Mouse (Mus musculus) forebrain, embryonic 16.5 days (tissue): ENCODE measurements at regions not wholly inside any gene's neighbourhood (a gene's known extent, or its start where the extent isn't known, plus 50 kb on each side); places are given as distances from the start of the nearest gene placed in this dataset.

Experiments
- ATAC-seq: fragments of 200-750 bp; cut with Nextera tagmentation; 2 replicates; pipeline ENCODE4 v1.8.0; 2017; ENCODE audit warnings: mild to moderate bottlenecking, moderate library complexity
- H3K27ac ChIP-seq: fragments of 300-500 bp; sonication (generic); 2 replicates; pipeline ENCODE4 v1.5.1; 2014; ENCODE audit warnings: low read length, control low read depth
- H3K27me3 ChIP-seq: fragments of 300-500 bp; sonication (generic); replicated peaks from 2 replicates; pipeline ENCODE4 v1.6.1; 2014; ENCODE audit warnings: low read length; ENCODE audit not compliant: control insufficient read depth, insufficient read depth
- H3K36me3 ChIP-seq: fragments of 300-500 bp; sonication (generic); 2 replicates; pipeline ENCODE4 v1.6.1; 2014; ENCODE audit not compliant: control insufficient read depth, insufficient read depth
- H3K4me1 ChIP-seq: fragments of 300-500 bp; sonication (generic); replicated peaks from 2 replicates; pipeline ENCODE4 v1.6.1; 2014; ENCODE audit warnings: low read length; ENCODE audit not compliant: control insufficient read depth, insufficient read depth
- H3K4me2 ChIP-seq: fragments of 300-500 bp; sonication (generic); 2 replicates; pipeline ENCODE4 v1.6.1; 2014; ENCODE audit warnings: mild to moderate bottlenecking, low read length, control low read depth
- H3K4me3 ChIP-seq: fragments of 300-500 bp; sonication (generic); replicated peaks from 2 replicates; pipeline ENCODE4 v1.5.1; 2014; ENCODE audit warnings: mild to moderate bottlenecking, low read length, control low read depth
- H3K9ac ChIP-seq: fragments of 300-500 bp; sonication (generic); replicated peaks from 2 replicates; pipeline ENCODE4 v1.6.1; 2014; ENCODE audit warnings: low read depth, low read length, control low read depth
- H3K9me3 ChIP-seq: fragments of 300-500 bp; sonication (generic); 2 replicates; pipeline ENCODE4 v1.6.1; 2016; ENCODE audit warnings: low read length; ENCODE audit not compliant: control insufficient read depth
- WGBS: fragments of 180-500 bp; shearing (Covaris S2); extraction: QIAGEN DNeasy Blood & Tissue Kit; methylation state at CpG from one replicate; pipeline ENCODE4 v1.1.7; 2014; 5-methylcytosine and 5-hydroxymethylcytosine counted together

GRCm38 (mm10) chr5:116889224-116889623 is 226.7 kb downstream of the Suds3 start:
- H3K4me3 ChIP-seq, result no peak overlapping the region

GRCm38 (mm10) chr5:116886181-116887136 is 229.5 kb downstream of the Suds3 start:
- H3K27ac ChIP-seq, result peak overlapping the region; percentile 77
- H3K9ac ChIP-seq, result no peak overlapping the region
- H3K27me3 ChIP-seq, result no peaks in the 10 kb centered on the region
- WGBS, result 36% methylated on average over 23 of the region's 23 CpGs
- H3K4me3 ChIP-seq, result no peak overlapping the region
- H3K9me3 ChIP-seq, result no peaks in the 10 kb centered on the region
- no peak overlapping the region for H3K4me2 ChIP-seq
- peaks cover 10% of the 10 kb centered on the region for H3K4me1 ChIP-seq
- no peaks in the 10 kb centered on the region for H3K36me3 ChIP-seq
- ATAC-seq, result peak; percentile 86

More at GRCm38 (mm10) chr5:116889224-116889623, 226.7 kb downstream of the Suds3 start:
- no peak for ATAC-seq
- WGBS, result 68% methylated on average over 12 of the region's 12 CpGs
- H3K9me3 ChIP-seq, result no peaks in the 10 kb centered on the region
- H3K9ac ChIP-seq, result no peak overlapping the region
- no peaks in the 10 kb centered on the region for H3K27me3 ChIP-seq
- peaks cover 10% of the 10 kb centered on the region for H3K4me1 ChIP-seq
- H3K27ac ChIP-seq, result no peak overlapping the region
- H3K36me3 ChIP-seq, result no peaks in the 10 kb centered on the region
- no peak overlapping the region for H3K4me2 ChIP-seq

GRCm38 (mm10) chr5:116879761-116880160 is 236.2 kb downstream of the Suds3 start:
- H3K27ac ChIP-seq, result no peak overlapping the region
- WGBS, result 70% methylated on average over 2 of the region's 2 CpGs
- no peaks in the 10 kb centered on the region for H3K4me1 ChIP-seq
- no peak for ATAC-seq
- no peak overlapping the region for H3K9ac ChIP-seq
- no peak overlapping the region for H3K4me3 ChIP-seq
- no peaks in the 10 kb centered on the region for H3K27me3 ChIP-seq
- H3K4me2 ChIP-seq, result no peak overlapping the region
- no peaks in the 10 kb centered on the region for H3K9me3 ChIP-seq
- H3K36me3 ChIP-seq, result no peaks in the 10 kb centered on the region

GRCm38 (mm10) chr5:116874941-116875340 is 241.0 kb downstream of the Suds3 start:
- no peaks in the 10 kb centered on the region for H3K4me1 ChIP-seq
- ATAC-seq, result no peak
- WGBS, result 80% methylated on average over 2 of the region's 2 CpGs
- no peak overlapping the region for H3K9ac ChIP-seq
- no peak overlapping the region for H3K4me2 ChIP-seq
- no peaks in the 10 kb centered on the region for H3K9me3 ChIP-seq
- H3K36me3 ChIP-seq, result no peaks in the 10 kb centered on the region
- H3K27me3 ChIP-seq, result no peaks in the 10 kb centered on the region
- no peak overlapping the region for H3K27ac ChIP-seq
- H3K4me3 ChIP-seq, result no peak overlapping the region

- Histone ChIP-seq H3K27me3 (no peaks in the 10 kb centered on the region), H3K36me3 (no peaks in the 10 kb centered on the region), H3K4me2 (no peak overlapping the region), H3K27ac (no peak overlapping the region), H3K9me3 (no peaks in the 10 kb centered on the region), H3K9ac (no peak overlapping the region), H3K4me1 (no peaks in the 10 kb centered on the region), H3K4me3 (no peak overlapping the region)
- no peak for ATAC-seq
- WGBS, result 82% methylated on average over 5 of the region's 5 CpGs
These were observed 247.8 kb downstream of the Suds3 start for GRCm38 (mm10) chr5:116868115-116868514.

GRCm38 (mm10) chr5:116864275-116864674 is 251.6 kb downstream of the Suds3 start:
- 88% methylated on average over 11 of the region's 11 CpGs for WGBS
- no peak overlapping the region for H3K27ac ChIP-seq
- H3K4me1 ChIP-seq, result no peaks in the 10 kb centered on the region
- no peak for ATAC-seq
- no peaks in the 10 kb centered on the region for H3K36me3 ChIP-seq
- no peaks in the 10 kb centered on the region for H3K27me3 ChIP-seq
- no peak overlapping the region for H3K4me2 ChIP-seq
- H3K9me3 ChIP-seq, result no peaks in the 10 kb centered on the region
- H3K9ac ChIP-seq, result no peak overlapping the region
- H3K4me3 ChIP-seq, result no peak overlapping the region

- ATAC-seq, result no peak
- no peak overlapping the region for H3K4me3 ChIP-seq
- H3K27me3 ChIP-seq, result no peaks in the 10 kb centered on the region
- no peaks in the 10 kb centered on the region for H3K4me1 ChIP-seq
- no peak overlapping the region for H3K9ac ChIP-seq
- H3K27ac ChIP-seq, result no peak overlapping the region
- H3K36me3 ChIP-seq, result no peaks in the 10 kb centered on the region
- no peaks in the 10 kb centered on the region for H3K9me3 ChIP-seq
- no peak overlapping the region for H3K4me2 ChIP-seq
- 67% methylated on average over 7 of the region's 7 CpGs for WGBS
These were observed 261.1 kb upstream of the Srrm4 start for GRCm38 (mm10) chr5:116852691-116853090.

GRCm38 (mm10) chr5:116831874-116832273 is 240.3 kb upstream of the Srrm4 start:
- H3K4me3 ChIP-seq, result no peak overlapping the region
- H3K27ac ChIP-seq, result no peak overlapping the region
- H3K9me3 ChIP-seq, result no peaks in the 10 kb centered on the region
- WGBS, result 74% methylated on average over 3 of the region's 3 CpGs
- no peaks in the 10 kb centered on the region for H3K4me1 ChIP-seq
- H3K4me2 ChIP-seq, result no peak overlapping the region
- no peaks in the 10 kb centered on the region for H3K36me3 ChIP-seq
- no peak overlapping the region for H3K9ac ChIP-seq
- no peaks in the 10 kb centered on the region for H3K27me3 ChIP-seq
- ATAC-seq, result no peak

- Histone ChIP-seq H3K4me1 (no peaks in the 10 kb centered on the region), H3K36me3 (no peaks in the 10 kb centered on the region), H3K4me2 (no peak overlapping the region), H3K27me3 (no peaks in the 10 kb centered on the region), H3K4me3 (no peak overlapping the region), H3K27ac (no peak overlapping the region), H3K9ac (no peak overlapping the region), H3K9me3 (no peaks in the 10 kb centered on the region)
- WGBS, result 18% methylated on average over 11 of the region's 11 CpGs
- no peak for ATAC-seq
These were observed 238.2 kb upstream of the Srrm4 start for GRCm38 (mm10) chr5:116829771-116830170.
